Mouse (Mus musculus): Measurements from ENCODE around the gene Hapln2. TPM values are rescaled to one million over a fixed set of nuclear protein-coding genes. Genes with fewer than 3 reads are reported as not detected.

Hapln2 gene
- total RNA-seq, 2 experiments from 2014 or later: not detected

- no peak for ATAC-seq (replicated peaks; ENCODE audit: low FRiP score, poor library complexity, severe bottlenecking)
These were observed 16.6 kb downstream of the Hapln2 start for GRCm38 (mm10) chr3:88010634-88011265.

DNA sequence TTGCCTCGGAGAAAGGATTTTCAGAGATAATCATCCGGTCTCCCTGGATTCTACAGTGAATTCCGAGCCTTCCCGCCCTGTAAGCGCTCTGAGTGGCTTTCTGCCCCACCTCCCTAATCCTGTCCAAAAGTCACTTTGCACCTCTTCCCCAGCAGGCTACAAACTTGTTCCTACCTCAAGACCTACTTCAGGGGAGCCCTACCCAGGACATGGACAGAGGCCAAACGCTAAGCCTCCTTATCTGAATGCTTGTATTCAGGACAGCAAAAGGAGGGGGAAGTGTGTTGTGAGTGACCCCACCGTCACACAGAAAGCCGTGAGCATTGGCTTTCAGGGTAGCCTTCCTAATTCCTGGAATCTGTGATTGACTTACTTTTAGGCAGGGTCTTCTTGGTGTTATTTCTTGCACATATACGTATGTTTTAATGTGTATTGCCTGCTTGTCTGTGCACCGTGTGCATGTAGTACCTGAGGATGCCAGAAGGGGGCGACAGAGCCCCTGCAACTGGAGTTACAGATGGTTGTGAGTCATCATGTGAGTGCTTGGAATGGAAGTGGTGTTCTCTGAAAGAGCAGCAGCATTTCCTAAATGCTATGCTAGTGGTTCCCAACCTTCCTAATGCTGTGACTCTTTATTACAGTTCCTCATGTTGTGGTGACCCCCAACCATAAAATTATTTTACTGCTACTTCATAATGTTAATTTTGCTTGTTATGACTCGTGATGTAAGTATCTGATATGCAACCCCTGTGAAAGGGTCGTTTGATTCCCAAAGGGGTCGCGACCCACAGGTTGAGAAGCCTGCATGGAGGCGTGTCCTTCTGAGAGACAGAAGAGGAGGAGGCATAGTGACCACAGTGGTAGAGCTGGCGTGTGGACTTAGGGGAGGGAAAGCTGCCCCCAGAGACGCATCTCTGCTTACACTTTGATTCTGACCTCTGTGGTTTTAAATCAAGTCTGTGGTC lies 21.3 kb downstream of the Hapln2 start:
- ATAC-seq (replicated peaks; ENCODE audit: low FRiP score, poor library complexity, severe bottlenecking): no peak

DNA sequence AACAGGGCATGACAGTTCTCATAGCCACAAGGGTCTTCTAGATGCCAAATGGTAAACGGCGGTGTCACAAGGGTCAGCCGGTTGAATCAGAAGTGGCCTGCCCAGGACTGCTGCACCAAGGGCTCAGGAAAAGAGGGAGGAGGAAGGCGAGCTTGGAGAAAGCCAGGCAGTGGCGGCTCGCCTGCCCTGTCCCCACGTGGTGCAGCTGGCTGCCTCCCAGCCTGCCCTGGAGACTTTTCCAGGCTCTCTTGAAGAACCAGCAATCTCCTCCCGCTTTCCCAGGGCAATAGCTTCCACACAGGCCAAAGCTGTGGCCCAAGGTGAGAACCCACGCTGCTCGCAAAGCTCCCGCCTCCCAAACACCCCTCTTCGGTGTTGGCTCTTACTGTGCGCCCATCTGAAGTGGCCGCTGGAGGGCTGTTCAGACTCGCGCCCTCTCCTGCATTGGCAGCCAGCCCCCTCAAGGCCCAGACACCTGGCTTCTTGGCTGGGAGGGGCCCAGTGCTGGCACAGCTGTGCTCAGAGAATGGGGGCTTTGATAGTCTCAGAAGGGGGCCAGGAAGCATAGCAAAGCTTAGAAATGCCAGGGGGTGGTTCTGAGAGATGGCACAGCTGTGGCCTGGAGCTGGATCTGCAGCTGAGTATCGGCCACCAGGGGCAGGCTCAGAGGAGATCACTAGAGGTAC lies 24.9 kb downstream of the Hapln2 start:
- ATAC-seq (replicated peaks; ENCODE audit: low FRiP score, poor library complexity, severe bottlenecking): no peak

DNA sequence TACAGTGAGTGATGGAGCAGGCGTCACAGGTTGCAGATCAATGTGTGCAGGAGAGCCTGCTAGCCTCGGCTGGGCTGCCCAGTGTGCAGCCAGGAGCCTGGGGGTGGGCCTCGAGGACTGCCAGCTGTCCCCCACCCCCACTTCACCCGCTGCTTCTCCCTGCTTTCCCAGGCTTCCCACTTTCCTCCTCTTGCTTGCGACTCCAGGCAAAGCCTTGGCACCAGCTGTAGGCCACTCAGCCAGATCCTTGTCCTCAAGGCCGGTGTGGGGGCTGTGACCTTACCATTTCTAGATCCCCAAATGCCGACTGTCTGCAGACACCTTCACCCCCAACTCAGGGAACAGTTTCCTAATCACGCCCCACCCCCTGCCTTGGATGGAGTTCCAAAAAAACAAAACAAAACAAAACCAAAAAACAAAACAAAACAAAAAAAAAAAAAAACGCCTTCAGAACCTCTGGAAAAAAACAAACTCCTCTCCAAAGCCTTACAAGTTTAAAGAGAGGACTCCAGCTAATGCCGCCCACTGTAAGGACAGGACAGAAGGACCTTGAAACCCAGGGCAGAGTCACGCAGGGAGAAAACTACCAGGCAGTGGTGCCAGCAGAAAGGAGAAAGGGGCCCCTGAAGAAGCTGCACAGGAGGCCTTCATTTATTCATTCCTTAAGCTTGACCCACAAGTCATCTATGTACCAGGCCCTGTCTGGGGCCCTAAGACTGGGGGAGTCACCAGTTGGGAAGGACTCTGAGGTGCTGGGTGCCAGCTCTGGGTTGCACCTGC lies 26.4 kb downstream of the Hapln2 start:
- ATAC-seq (replicated peaks; ENCODE audit: low FRiP score, poor library complexity, severe bottlenecking): no peak

GRCm38 (mm10) chr3:88000181-88000580 lies 27.2 kb downstream of the Hapln2 start, which contains the start of gene Bcan:
Gene Bcan, minus strand, starts transcription at chr3:88000230.
- ATAC-seq (replicated peaks; ENCODE audit: low FRiP score, poor library complexity, severe bottlenecking): no peak

GRCm38 (mm10) chr3:87999243-87999895 lies 28.0 kb downstream of the Hapln2 start:
- no peak for ATAC-seq (replicated peaks; ENCODE audit: low FRiP score, poor library complexity, severe bottlenecking)

DNA sequence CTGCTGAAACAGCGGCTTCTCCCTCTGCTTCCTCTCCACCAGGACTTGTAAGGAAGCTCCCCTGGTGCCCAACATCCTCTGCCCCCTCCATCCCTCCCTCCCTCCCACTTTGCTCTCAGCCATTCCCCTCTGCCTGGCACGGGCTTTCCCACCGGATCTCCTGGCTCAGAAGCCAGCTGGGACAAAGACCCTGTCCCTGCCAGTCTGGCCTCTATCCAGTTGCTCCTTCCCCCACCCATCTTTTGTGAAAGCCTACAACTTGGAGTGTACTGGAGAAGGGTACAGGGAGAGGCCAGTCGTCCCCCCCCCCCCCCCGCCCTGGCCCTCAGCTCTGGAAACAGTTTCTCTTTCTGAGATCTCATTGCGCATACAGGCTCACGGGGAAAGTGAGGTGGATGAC lies 28.6 kb downstream of the Hapln2 start:
- ATAC-seq (replicated peaks; ENCODE audit: low FRiP score, poor library complexity, severe bottlenecking): no peak

- ATAC-seq (replicated peaks; ENCODE audit: low FRiP score, poor library complexity, severe bottlenecking): no peak
These were observed 30.3 kb downstream of the Hapln2 start for GRCm38 (mm10) chr3:87996971-87997614.

DNA sequence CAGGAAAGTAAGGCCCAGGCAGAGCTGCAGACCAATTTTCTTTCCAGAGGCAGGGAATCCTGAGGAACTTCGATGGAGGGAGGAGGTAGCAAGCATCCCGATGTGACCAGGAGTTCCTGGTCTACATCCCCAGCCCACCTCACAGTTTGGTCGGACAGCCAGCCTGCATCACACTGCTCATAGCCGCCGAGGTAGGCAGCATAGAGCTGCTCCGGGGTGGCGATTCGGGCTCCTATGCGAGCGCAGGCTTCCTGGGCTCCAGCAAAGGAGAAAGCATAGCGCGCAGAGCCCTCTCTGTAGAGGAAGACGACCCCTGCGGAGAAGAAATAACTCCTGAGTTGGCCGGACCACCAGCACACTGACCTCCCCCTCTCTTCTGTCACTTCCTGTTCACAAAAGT lies 31.0 kb downstream of the Hapln2 start:
- ATAC-seq (replicated peaks; ENCODE audit: low FRiP score, poor library complexity, severe bottlenecking): no peak

DNA sequence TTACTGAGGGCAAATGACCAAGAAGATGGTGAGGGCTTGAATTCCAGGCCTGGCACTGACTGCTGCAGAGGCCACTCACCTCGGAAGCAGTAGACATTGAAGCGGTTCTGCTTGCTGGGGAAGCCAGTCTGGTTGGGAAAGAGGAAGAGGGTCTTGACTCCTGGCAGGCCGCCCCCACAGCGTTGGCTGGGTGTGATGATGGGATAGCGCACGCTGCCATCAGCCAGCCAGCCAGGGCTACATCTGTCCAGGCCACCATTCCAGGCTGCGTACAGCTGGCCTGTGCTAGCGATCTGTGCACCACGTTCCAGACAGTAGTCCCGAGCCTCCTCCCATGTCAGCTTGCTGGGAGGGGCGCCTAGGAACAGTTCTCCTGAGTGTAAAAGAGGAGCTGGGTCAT lies 32.1 kb downstream of the Hapln2 start:
- no peak for ATAC-seq (replicated peaks; ENCODE audit: low FRiP score, poor library complexity, severe bottlenecking)

GRCm38 (mm10) chr3:87993436-87993835 lies 33.9 kb downstream of the Hapln2 start:
- ATAC-seq (replicated peaks; ENCODE audit: low FRiP score, poor library complexity, severe bottlenecking): no peak

- ATAC-seq (replicated peaks; ENCODE audit: low FRiP score, poor library complexity, severe bottlenecking): no peak
These were observed 37.4 kb downstream of the Hapln2 start for GRCm38 (mm10) chr3:87989935-87990334.

DNA sequence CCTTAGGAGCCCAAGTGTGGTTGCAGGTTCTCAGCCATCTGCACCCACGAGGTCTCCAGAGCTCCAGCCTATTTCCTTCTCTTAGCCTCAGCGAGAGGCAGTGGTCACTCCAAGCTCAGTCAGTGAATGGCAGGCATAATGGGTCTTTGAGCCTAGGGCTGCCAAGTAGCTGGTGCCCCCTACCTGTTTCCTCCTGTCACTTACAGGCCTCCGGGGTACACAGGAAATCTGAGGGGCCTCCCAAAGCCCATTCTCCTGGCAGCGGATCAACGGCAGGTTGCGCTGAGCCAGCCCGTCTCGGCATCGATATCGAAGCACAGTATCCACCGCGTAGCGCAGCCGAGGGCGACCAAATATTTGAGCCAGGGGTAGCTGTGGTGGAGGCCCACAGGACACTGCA lies 39.3 kb downstream of the Hapln2 start:
- ATAC-seq (replicated peaks; ENCODE audit: low FRiP score, poor library complexity, severe bottlenecking): no peak

GRCm38 (mm10) chr3:87987633-87988032 lies 39.8 kb downstream of the Hapln2 start:
- no peak for ATAC-seq (replicated peaks; ENCODE audit: low FRiP score, poor library complexity, severe bottlenecking)

DNA sequence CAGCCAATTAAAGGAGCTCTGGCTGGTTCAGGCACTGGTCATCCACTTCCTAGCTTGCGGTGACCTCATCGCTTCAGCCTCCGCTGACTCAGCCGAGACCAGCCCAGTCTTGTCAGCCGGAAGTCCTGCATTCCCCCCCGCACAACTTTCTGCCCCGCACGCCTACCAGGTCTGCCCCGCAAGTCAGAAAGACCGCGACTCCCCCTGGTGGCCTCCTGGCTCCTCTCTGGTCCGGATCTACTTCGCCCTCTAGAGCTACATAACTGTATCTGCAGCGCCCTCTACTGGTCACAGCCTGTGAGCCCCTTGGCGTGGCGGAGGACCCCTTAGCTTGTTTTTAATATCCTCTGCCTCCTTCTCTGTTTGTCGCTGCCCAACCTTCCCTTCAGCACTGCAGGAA lies 40.5 kb downstream of the Hapln2 start:
- 0 out of 2 replicates have a peak, but pooled peaks have one; percentile 47 for ATAC-seq (replicated peaks; ENCODE audit: low FRiP score, poor library complexity, severe bottlenecking)

GRCm38 (mm10) chr3:87985505-87986320 lies 41.7 kb downstream of the Hapln2 start:
- ATAC-seq (replicated peaks; ENCODE audit: low FRiP score, poor library complexity, severe bottlenecking): no peak

DNA sequence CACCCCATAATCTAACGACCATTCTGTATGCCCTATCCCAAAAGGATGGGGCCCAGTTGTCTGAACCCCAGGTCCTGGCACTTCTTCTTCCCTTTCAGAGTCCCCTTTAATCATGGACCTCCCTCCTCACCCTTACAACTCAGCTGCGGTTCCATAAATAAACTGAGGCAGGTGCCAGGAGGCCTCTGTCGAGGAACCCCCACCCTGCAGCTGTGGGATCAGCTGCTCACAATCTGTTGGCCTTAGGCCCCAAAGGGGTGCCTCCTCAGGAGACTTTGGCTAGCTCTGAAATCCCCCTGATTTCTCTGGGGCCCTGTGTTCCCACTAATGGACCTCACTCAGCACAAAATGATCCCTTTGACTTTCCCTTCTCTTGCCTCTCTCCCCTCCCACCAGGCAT lies 43.3 kb downstream of the Hapln2 start:
- no peak for ATAC-seq (replicated peaks; ENCODE audit: low FRiP score, poor library complexity, severe bottlenecking)

DNA sequence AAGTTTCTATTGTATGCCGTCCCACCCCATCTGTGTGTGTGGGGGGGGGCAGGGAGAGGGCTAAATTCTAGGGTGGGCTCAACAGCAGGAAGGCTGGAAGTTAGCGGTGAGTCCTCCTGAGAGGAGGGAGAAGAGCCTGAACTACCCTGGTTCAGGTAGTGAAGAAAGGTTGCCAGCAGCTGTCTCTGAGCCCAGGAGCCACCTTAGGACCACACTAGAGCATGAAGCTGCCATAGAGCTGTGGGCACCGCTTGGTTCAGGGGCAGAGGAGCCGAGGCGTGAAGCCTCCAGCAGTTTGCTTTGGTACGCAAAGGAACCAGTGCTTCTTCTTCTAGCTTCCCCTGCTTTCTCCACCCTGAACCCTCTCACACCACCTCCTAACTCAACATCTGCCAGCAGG lies 43.8 kb downstream of the Hapln2 start:
- no peak for ATAC-seq (replicated peaks; ENCODE audit: low FRiP score, poor library complexity, severe bottlenecking)

All from erythroblast, adult 5-6 weeks (primary cell).